Mouse (Mus musculus) forebrain, embryonic 14.5 days (tissue): Measurements from ENCODE around the gene Bcl2l12. TPM values are rescaled to one million over a fixed set of nuclear protein-coding genes. Genes with fewer than 3 reads are reported as not detected.

Source experiments
- ATAC-seq: fragments of 200-750 bp; cut with Nextera tagmentation; 2 replicates; pipeline ENCODE4 v1.8.0; 2017; ENCODE audit warnings: mild to moderate bottlenecking, moderate library complexity
- DNase-seq: peaks from one replicate; pipeline ENCODE4 v3.0.0-alpha.2; 2015; ENCODE audit warnings: low spot score
- H3K27ac ChIP-seq: fragments of 300-500 bp; sonication (generic); 2 replicates; pipeline ENCODE4 v1.5.1; 2014; ENCODE audit warnings: low read depth, mild to moderate bottlenecking, control low read depth, low read length, moderate library complexity
- H3K27me3 ChIP-seq: fragments of 300-500 bp; sonication (generic); replicated peaks from 2 replicates; pipeline ENCODE4 v1.6.1; 2014; ENCODE audit warnings: low read length, control low read depth, mixed read lengths; ENCODE audit not compliant: control insufficient read depth, insufficient read depth
- H3K36me3 ChIP-seq: fragments of 300-500 bp; sonication (generic); 2 replicates; pipeline ENCODE4 v1.6.1; 2014; ENCODE audit warnings: low read length, control low read depth; ENCODE audit not compliant: control insufficient read depth, insufficient read depth
- H3K4me1 ChIP-seq: fragments of 300-500 bp; sonication (generic); 2 replicates; pipeline ENCODE4 v1.6.1; 2014; ENCODE audit warnings: antibody characterized with exemption, low read length, control low read depth; ENCODE audit not compliant: control insufficient read depth, insufficient read depth
- H3K4me2 ChIP-seq: fragments of 300-500 bp; sonication (generic); 2 replicates; pipeline ENCODE4 v1.6.1; 2014; ENCODE audit warnings: mild to moderate bottlenecking, control low read depth, low read length
- H3K4me3 ChIP-seq: fragments of 300-500 bp; sonication (generic); 2 replicates; pipeline ENCODE4 v1.5.1; 2014; ENCODE audit warnings: low read depth, low read length, control low read depth
- H3K9ac ChIP-seq: fragments of 300-500 bp; sonication (generic); 2 replicates; pipeline ENCODE4 v1.6.1; 2014; ENCODE audit warnings: mild to moderate bottlenecking, low read length, control low read depth, moderate library complexity
- H3K9me3 ChIP-seq: fragments of 300-500 bp; sonication (generic); replicated peaks from 2 replicates; pipeline ENCODE4 v1.6.1; 2016; ENCODE audit warnings: low read length, control low read depth, mixed read lengths; ENCODE audit not compliant: control insufficient read depth
- whole genome bisulfite sequencing: fragments of 180-500 bp; shearing (Covaris S2); extraction: QIAGEN DNeasy Blood & Tissue Kit; methylation state at CpG from one replicate; pipeline ENCODE4 v1.1.7; 2014; 5-methylcytosine and 5-hydroxymethylcytosine counted together
- polyA plus RNA-seq: library from polyadenylated mRNA; unstranded; fragments of >200 nt; fragmentation: Nextera tagmentation; extraction: Ambion mirVana; gene quantifications from 2 replicates; pipeline ENCODE4 v1.2.1, GENCODE M21; 2014

Bcl2l12 gene
- polyA plus RNA-seq, 1 experiment from 2014 or later: 23.4 TPM

DNA sequence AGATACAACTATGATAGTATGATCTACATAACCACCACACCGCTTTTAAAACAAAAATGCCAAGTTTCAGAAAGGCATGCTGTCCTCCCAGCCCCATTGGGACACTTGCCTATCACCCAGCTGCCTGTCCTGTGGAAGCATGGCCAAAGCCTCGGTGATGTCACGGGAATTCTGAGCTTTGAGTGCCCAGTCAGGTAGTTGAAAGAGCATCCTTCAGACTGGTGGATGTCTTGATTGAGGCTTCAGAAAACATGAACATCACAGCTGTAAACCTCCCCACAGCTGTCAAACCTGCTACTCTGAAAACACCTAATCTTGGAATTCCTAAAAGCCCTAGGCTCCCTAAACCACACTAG lies 15.6 kb upstream of the Bcl2l12 start:
- H3K36me3 ChIP-seq: peaks cover 49% of the 10 kb centered on the region
- ATAC-seq (no peak), DNase-seq (no peak)
- H3K27ac ChIP-seq: no peak overlapping the region
- H3K4me2 ChIP-seq: no peak overlapping the region
- no peaks in the 10 kb centered on the region for H3K9me3 ChIP-seq
- 94% methylated on average over 3 of the region's 3 CpGs for WGBS
- H3K4me1 ChIP-seq: peaks cover 14% of the 10 kb centered on the region
- no peaks in the 10 kb centered on the region for H3K27me3 ChIP-seq
- H3K4me3 ChIP-seq: no peak overlapping the region
- H3K9ac ChIP-seq: peak overlapping the region; percentile 10; the same call in 1 of the 2 replicates

DNA sequence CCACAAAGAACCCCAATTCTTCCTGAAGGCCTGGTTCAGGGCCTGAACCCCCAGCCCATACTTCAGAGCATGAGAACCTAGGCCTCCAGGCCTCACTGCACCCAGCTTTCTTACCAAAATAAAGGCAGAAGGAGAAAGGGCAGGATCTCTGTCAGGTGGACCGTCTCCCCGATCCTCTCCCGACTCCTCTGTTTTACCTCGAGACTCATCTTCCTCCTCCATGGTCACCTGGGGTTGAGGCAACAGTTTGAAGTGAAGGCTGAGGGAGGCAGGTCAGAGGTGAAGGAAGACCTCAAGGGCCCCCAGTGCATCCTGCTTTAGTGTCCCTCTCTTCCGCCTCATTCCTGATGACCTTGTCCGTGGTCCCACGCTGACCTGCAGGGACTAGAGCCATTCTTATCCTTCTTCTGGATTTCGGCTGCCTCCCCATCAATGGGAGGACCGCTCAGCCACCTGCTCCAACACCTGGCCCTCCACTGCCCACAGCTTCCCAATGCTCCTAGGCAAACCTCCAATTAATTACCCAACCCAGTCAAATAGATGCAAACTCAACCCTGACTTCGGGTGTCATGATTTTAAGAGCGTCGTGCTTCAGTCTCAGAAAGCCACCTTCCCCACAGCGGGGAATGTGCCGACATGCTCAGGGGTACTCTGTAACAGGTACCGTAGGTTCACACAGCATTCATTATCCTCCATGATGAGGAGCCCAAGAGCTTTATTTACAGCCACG lies 15.0 kb upstream of the Bcl2l12 start:
- no peaks in the 10 kb centered on the region for H3K9me3 ChIP-seq
- WGBS: 96% methylated on average over 16 of the region's 16 CpGs
- no peak overlapping the region for H3K27ac ChIP-seq
- H3K4me2 ChIP-seq: no peak overlapping the region
- no peak overlapping the region for H3K4me3 ChIP-seq
- ATAC-seq (no peak), DNase-seq (no peak)
- peak overlapping the region; percentile 10; the same call in 1 of the 2 replicates for H3K9ac ChIP-seq
- H3K27me3 ChIP-seq: no peaks in the 10 kb centered on the region
- peaks cover 54% of the 10 kb centered on the region for H3K36me3 ChIP-seq
- H3K4me1 ChIP-seq: peaks cover 14% of the 10 kb centered on the region

DNA sequence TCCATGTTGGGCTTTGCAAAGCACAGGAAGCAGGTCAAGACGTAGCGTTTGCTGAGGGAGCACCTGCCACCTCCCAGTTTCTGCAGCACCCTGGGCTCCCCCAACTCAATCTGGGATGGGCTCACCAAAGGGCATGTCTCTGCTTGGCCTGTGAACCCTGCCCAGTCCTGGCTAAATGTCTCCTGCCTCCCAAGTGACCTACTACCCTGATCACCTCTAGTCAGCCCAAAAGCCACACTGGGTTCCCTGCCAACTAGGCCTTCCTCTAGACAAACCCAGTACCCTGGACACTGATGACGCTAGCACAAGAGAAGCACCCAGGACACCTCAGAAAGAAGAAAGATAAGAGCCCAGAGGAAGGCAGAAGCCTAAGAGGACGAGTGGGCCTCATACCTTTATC lies 14.3 kb upstream of the Bcl2l12 start:
- WGBS: 87% methylated on average over 4 of the region's 4 CpGs
- Histone ChIP-seq H3K4me3 (no peak overlapping the region), H3K4me1 (peaks cover 14% of the 10 kb centered on the region), H3K27me3 (no peaks in the 10 kb centered on the region), H3K9me3 (no peaks in the 10 kb centered on the region), H3K9ac (no peak overlapping the region), H3K27ac (no peak overlapping the region), H3K4me2 (no peak overlapping the region), H3K36me3 (peaks cover 61% of the 10 kb centered on the region)
- DNase-seq (no peak), ATAC-seq (no peak)

DNA sequence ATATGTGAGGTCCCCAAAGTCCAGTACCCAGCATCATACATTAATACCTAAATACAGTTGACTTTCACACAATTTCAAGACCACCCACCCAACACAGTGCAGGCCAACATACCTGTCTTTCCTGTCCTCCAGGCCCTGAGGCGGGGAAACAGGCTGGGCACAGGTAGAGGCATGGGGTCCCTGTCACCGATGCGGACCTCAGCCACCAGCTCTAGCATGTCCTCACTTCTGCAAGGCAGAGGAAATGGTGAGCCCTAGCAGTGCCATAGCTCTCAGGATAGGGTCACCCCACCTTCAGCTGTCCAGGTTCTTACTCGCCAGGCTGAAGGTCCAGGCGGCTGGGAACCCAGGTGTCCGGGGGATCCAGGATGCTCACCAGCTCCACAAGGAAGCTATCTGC lies 13.5 kb upstream of the Bcl2l12 start:
- ATAC-seq (no peak), DNase-seq (no peak)
- Histone ChIP-seq H3K4me2 (no peak overlapping the region), H3K4me3 (no peak overlapping the region), H3K9ac (no peak overlapping the region), H3K9me3 (no peaks in the 10 kb centered on the region), H3K27me3 (no peaks in the 10 kb centered on the region), H3K27ac (no peak overlapping the region), H3K4me1 (peaks cover 10% of the 10 kb centered on the region), H3K36me3 (peaks cover 69% of the 10 kb centered on the region)
- over 99% methylated on average over 6 of the region's 6 CpGs for WGBS

DNA sequence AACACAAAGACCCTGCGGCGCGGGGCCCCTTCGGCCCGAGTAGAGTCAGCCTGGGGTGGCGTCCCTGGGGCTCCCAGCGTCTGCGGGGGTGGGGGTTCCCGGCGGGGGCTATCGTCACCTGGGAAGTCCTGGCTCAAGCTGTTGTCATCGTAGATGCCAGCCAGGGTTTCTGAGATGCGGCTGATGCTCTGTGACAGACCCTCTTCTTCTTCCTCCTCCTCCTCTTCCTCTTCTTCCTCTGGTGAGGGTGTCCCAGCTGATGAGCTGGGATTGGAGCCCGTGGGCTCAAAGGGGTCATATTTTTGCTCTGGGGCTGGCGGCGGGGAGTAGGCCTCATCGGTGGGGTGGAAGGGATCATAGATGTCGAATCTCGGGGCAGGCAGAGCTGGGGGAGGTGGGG lies 9.9 kb upstream of the Bcl2l12 start:
- no peak for ATAC-seq
- no peaks in the 10 kb centered on the region for H3K9me3 ChIP-seq
- H3K27me3 ChIP-seq: no peaks in the 10 kb centered on the region
- no peaks in the 10 kb centered on the region for H3K4me1 ChIP-seq
- H3K36me3 ChIP-seq: peaks cover 99% of the 10 kb centered on the region
- no peak overlapping the region for H3K9ac ChIP-seq
- WGBS: 97% methylated on average over 19 of the region's 19 CpGs
- H3K4me3 ChIP-seq: no peak overlapping the region
- no peak for DNase-seq
- H3K27ac ChIP-seq: no peak overlapping the region
- no peak overlapping the region for H3K4me2 ChIP-seq

DNA sequence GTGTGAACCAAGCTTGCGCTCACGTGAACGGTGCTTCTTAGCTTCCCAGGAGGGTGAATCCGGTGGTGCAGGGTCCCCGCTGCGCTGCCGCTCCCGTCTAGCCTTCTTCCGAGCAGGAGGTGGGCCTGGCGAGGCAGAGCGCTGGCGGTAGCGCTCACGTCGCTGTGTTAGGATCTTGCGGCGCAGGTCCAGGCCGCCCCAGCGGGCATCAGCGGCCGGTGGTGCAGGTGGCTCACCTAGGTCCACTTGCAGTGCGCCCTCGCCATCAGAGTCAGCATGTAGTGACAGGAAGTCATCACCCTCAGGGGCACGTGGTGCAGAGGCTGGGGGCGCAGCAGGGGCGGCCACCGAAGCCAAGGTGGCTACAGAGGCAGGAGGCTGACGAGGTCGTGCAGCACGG lies 9.3 kb upstream of the Bcl2l12 start:
- H3K4me1 ChIP-seq: no peaks in the 10 kb centered on the region
- H3K27me3 ChIP-seq: no peaks in the 10 kb centered on the region
- peaks cover 99% of the 10 kb centered on the region for H3K36me3 ChIP-seq
- H3K9ac ChIP-seq: no peak overlapping the region
- no peak overlapping the region for H3K4me3 ChIP-seq
- 95% methylated on average over 30 of the region's 30 CpGs for WGBS
- ATAC-seq (no peak), DNase-seq (no peak)
- H3K27ac ChIP-seq: no peak overlapping the region
- H3K4me2 ChIP-seq: no peak overlapping the region
- H3K9me3 ChIP-seq: no peaks in the 10 kb centered on the region

DNA sequence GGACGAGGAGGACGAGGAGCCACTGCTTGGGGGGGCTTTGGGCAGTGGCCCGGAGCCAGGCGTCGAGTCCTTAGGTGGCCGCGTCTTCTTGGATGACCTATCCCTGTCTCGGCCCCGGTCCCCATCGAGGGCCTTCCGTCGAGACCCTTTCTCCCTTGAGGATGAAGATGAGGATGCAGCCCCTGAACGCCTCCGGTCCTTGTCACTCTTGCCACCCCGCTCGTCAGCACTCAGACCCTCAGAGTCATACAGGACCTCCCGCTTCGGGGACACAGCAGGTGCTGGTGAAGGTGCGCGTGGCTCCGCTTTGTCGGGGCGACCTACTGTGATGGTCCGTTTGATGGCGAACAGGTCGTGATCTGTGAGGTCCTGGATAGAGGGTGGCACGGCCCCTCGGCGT lies 8.6 kb upstream of the Bcl2l12 start:
- Histone ChIP-seq H3K27me3 (no peaks in the 10 kb centered on the region), H3K4me1 (no peaks in the 10 kb centered on the region), H3K4me3 (no peak overlapping the region), H3K4me2 (no peak overlapping the region), H3K27ac (no peak overlapping the region), H3K9me3 (no peaks in the 10 kb centered on the region), H3K36me3 (peaks cover 99% of the 10 kb centered on the region), H3K9ac (no peak overlapping the region)
- 97% methylated on average over 29 of the region's 29 CpGs for WGBS
- ATAC-seq: no peak
- no peak for DNase-seq

DNA sequence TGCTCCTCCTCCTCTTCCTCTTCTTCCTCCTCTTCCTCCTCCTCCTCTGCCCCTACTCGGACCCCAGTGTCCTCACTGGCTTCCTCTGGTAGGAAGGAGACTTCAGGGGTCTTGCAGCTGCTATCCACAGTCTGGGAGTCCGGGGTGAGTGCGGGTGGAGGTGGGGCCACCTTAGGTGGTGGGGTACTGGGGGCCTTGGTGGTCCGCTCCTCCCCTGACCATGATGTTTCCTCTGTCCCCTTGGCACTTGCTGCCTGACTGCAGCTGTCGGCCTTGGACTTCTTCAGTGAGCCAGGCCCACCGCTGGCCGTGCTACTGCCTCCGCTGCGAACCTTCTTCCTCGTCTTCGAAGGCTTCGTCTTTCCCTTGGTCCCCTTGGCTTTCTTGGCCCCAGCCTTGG lies 8.0 kb upstream of the Bcl2l12 start:
- DNase-seq: no peak
- H3K4me3 ChIP-seq: no peak overlapping the region
- no peak overlapping the region for H3K9ac ChIP-seq
- no peak overlapping the region for H3K27ac ChIP-seq
- ATAC-seq: no peak
- H3K9me3 ChIP-seq: no peaks in the 10 kb centered on the region
- H3K4me2 ChIP-seq: no peak overlapping the region
- WGBS: 98% methylated on average over 12 of the region's 12 CpGs
- peaks cover 99% of the 10 kb centered on the region for H3K36me3 ChIP-seq
- H3K4me1 ChIP-seq: no peaks in the 10 kb centered on the region
- H3K27me3 ChIP-seq: no peaks in the 10 kb centered on the region

DNA sequence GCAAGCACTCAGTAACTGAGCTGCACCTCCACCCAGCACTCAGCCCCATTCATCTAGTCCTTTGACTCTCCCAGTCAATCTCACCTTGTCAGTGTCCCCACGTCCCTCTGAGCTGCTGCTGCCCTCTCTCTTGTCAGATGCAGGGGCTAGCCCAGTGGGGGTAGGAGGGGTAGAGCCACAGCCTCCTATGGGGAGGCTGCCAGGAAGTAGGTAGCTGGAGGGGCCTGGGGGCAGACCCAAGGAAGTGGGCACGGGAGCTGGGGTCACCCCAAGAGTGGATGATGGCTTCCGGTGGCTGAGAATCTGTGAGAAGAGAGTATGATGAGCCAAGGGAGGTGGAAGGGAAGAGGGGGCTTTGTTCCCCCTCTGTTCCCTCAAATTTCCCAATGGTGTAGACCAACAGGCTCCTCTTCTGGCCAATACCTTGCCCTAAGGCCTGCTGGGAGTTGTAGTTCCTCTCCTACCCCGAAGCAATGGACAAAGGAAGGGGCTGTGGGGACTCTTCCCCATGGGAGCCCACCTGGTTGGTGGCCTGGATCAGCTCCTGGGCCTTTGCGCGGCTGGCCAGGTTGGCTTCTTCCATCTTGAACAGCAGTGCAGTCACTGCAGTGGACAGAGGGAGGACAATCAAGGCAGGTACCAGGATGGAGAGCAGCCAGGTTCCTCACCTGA lies 6.9 kb upstream of the Bcl2l12 start:
- Histone ChIP-seq H3K9me3 (no peaks in the 10 kb centered on the region), H3K27ac (no peak overlapping the region), H3K36me3 (peaks cover 99% of the 10 kb centered on the region), H3K4me2 (no peak overlapping the region), H3K9ac (no peak overlapping the region), H3K4me3 (no peak overlapping the region), H3K4me1 (no peaks in the 10 kb centered on the region), H3K27me3 (no peaks in the 10 kb centered on the region)
- DNase-seq (no peak), ATAC-seq (no peak)
- 89% methylated on average over 6 of the region's 6 CpGs for WGBS
